Mouse (Mus musculus) megakaryocyte-erythroid progenitor cell, adult 5-6 weeks (primary cell): ENCODE measurements around the gene Dynlt1b. TPM values are rescaled to one million over a fixed set of nuclear protein-coding genes. Genes with fewer than 3 reads are reported as not detected.
"Not testable (repeated sequence)": the region's sequence is repeated elsewhere in the genome, so short reads cannot be mapped to it uniquely, and the experiment has no call there.

Source experiments
- ATAC-seq: replicated peaks from 2 replicates; pipeline ENCODE4 v1.8.0; 2016; ENCODE audit warnings: mild to moderate bottlenecking, inconsistent platforms; ENCODE audit not compliant: severe bottlenecking, poor library complexity, low FRiP score, low TSS enrichment
- total RNA-seq, 2 experiments: library from RNA; stranded (forward) in 1 of 2; stranded (reverse) in 1 of 2; fragments of 200-1000, 215-1000 nt in 1 of 2; fragments of >200 nt in 1 of 2; fragmentation: Nextera tagmentation in 1 of 2; gene quantifications; 2 replicates each; pipeline ENCODE4 v1.2.3; 2014 to 2017

The Dynlt1b gene
- total RNA-seq, 2 experiments from 2014 or later = 73.6 to 101 TPM

- ATAC-seq = not testable (repeated sequence)
These were observed 8.2 kb upstream of the Dynlt1b start for GRCm38 (mm10) chr17:6421547-6422326.

- ATAC-seq = not testable (repeated sequence)
These were observed 7.5 kb upstream of the Dynlt1b start for GRCm38 (mm10) chr17:6422370-6422769.

- ATAC-seq = not testable (repeated sequence)
These were observed 7.1 kb upstream of the Dynlt1b start for GRCm38 (mm10) chr17:6422805-6423204.

GRCm38 (mm10) chr17:6424294-6424980 lies 5.5 kb upstream of the Dynlt1b start:
- not testable (repeated sequence) for ATAC-seq

- ATAC-seq = not testable (repeated sequence)
These were observed 4.6 kb upstream of the Dynlt1b start for GRCm38 (mm10) chr17:6425325-6425724.

- ATAC-seq = not testable (repeated sequence)
These were observed 3.0 kb upstream of the Dynlt1b start for GRCm38 (mm10) chr17:6426869-6427268.

- not testable (repeated sequence) for ATAC-seq
These were observed 986 bp upstream of the Dynlt1b start for GRCm38 (mm10) chr17:6428926-6429325.

- ATAC-seq = peak; percentile 44
These were observed 594 bp downstream of the Dynlt1b start for GRCm38 (mm10) chr17:6430410-6431001.

- ATAC-seq = not testable (repeated sequence)
These were observed 2.5 kb downstream of the Dynlt1b start for GRCm38 (mm10) chr17:6432456-6432855.

GRCm38 (mm10) chr17:6433691-6434090 lies 3.8 kb downstream of the Dynlt1b start:
- ATAC-seq = not testable (repeated sequence)

- ATAC-seq = not testable (repeated sequence)
These were observed 8.2 kb downstream of the Dynlt1b start for GRCm38 (mm10) chr17:6438080-6438479.

GRCm38 (mm10) chr17:6439913-6440312 lies 10.0 kb downstream of the Dynlt1b start:
- not testable (repeated sequence) for ATAC-seq

- not testable (repeated sequence) for ATAC-seq
These were observed 10.7 kb downstream of the Dynlt1b start for GRCm38 (mm10) chr17:6440493-6441077.

- not testable (repeated sequence) for ATAC-seq
These were observed 11.3 kb downstream of the Dynlt1b start for GRCm38 (mm10) chr17:6441254-6441653.

GRCm38 (mm10) chr17:6442513-6442912 lies 12.6 kb downstream of the Dynlt1b start:
- not testable (repeated sequence) for ATAC-seq

GRCm38 (mm10) chr17:6445794-6446587 lies 16.1 kb downstream of the Dynlt1b start:
- not testable (repeated sequence) for ATAC-seq

GRCm38 (mm10) chr17:6448293-6448692 lies 18.4 kb downstream of the Dynlt1b start:
- ATAC-seq = not testable (repeated sequence)

GRCm38 (mm10) chr17:6449166-6449565 lies 19.3 kb downstream of the Dynlt1b start:
- not testable (repeated sequence) for ATAC-seq

GRCm38 (mm10) chr17:6451205-6451604 lies 21.3 kb downstream of the Dynlt1b start:
- not testable (repeated sequence) for ATAC-seq
